Mouse (Mus musculus) intestine, postnatal 0 days (tissue): ENCODE measurements around the gene Trim67. TPM values are rescaled to one million over a fixed set of nuclear protein-coding genes. Genes with fewer than 3 reads are reported as not detected.

Experiments
- ATAC-seq: fragments of 200-750 bp; cut with Nextera tagmentation; 2 replicates; pipeline ENCODE4 v1.8.0; 2017; ENCODE audit warnings: mild to moderate bottlenecking, moderate TSS enrichment, moderate library complexity
- H3K27ac ChIP-seq: fragments of 300-500 bp; sonication (generic); 2 replicates; pipeline ENCODE4 v1.5.1; 2014; ENCODE audit warnings: mild to moderate bottlenecking, low read depth, low read length, moderate library complexity
- H3K27me3 ChIP-seq: fragments of 300-500 bp; sonication (generic); replicated peaks from 2 replicates; pipeline ENCODE4 v1.6.1; 2014; ENCODE audit warnings: low read length, mixed read lengths; ENCODE audit not compliant: control insufficient read depth, insufficient read depth
- H3K36me3 ChIP-seq: fragments of 300-500 bp; sonication (generic); 2 replicates; pipeline ENCODE4 v1.6.1; 2014; ENCODE audit warnings: mild to moderate bottlenecking, moderate library complexity; ENCODE audit not compliant: control insufficient read depth, insufficient read depth
- H3K4me1 ChIP-seq: fragments of 300-500 bp; sonication (generic); replicated peaks from 2 replicates; pipeline ENCODE4 v1.6.1; 2014; ENCODE audit warnings: antibody characterized with exemption, low read length, mixed read lengths; ENCODE audit not compliant: control insufficient read depth, insufficient read depth
- H3K4me2 ChIP-seq: fragments of 300-500 bp; sonication (generic); replicated peaks from 2 replicates; pipeline ENCODE4 v1.6.1; 2014; ENCODE audit warnings: low read depth, mild to moderate bottlenecking, moderate library complexity
- H3K4me3 ChIP-seq: fragments of 300-500 bp; sonication (generic); 2 replicates; pipeline ENCODE4 v1.5.1; 2014; ENCODE audit warnings: low read depth, low read length
- H3K9ac ChIP-seq: fragments of 300-500 bp; sonication (generic); 2 replicates; pipeline ENCODE4 v1.6.1; 2014; ENCODE audit warnings: mild to moderate bottlenecking, low read depth, low read length
- H3K9me3 ChIP-seq: fragments of 300-500 bp; sonication (generic); 2 replicates; pipeline ENCODE4 v1.6.1; 2016; ENCODE audit warnings: mixed run types; ENCODE audit not compliant: control insufficient read depth
- CTCF ChIP-seq: sonication (generic); IDR thresholded peaks from 2 replicates; pipeline ENCODE4 v1.5.1; 2016; ENCODE audit warnings: low read depth, mild to moderate bottlenecking, control low read depth, antibody characterized with exemption, moderate library complexity
- WGBS: fragments of 180-500 bp; shearing (Covaris S2); extraction: QIAGEN DNeasy Blood & Tissue Kit; methylation state at CpG from one replicate; pipeline ENCODE4 v1.1.7; 2014; 5-methylcytosine and 5-hydroxymethylcytosine counted together
- polyA plus RNA-seq: library from polyadenylated mRNA; unstranded; fragments of >200 nt; fragmentation: Nextera tagmentation; extraction: Ambion mirVana; gene quantifications from 2 replicates; pipeline ENCODE4 v1.2.1, GENCODE M21; 2015

The Trim67 gene
- polyA plus RNA-seq, 1 experiment from 2014 or later: 0.23 TPM

GRCm38 (mm10) chr8:124803824-124804702 lies 11.2 kb downstream of the Trim67 start:
- no peak for TF ChIP-seq CTCF
- WGBS: 60% methylated on average over 12 of the region's 12 CpGs
- no peak for ATAC-seq
- no peaks in the 10 kb centered on the region for H3K36me3 ChIP-seq
- H3K4me1 ChIP-seq: no peaks in the 10 kb centered on the region
- no peak overlapping the region for H3K9ac ChIP-seq
- no peak overlapping the region for H3K27ac ChIP-seq
- no peak overlapping the region for H3K4me2 ChIP-seq
- no peak overlapping the region for H3K4me3 ChIP-seq
- H3K9me3 ChIP-seq: no peaks in the 10 kb centered on the region
- no peaks in the 10 kb centered on the region; the same call in 1 of the 2 replicates for H3K27me3 ChIP-seq

DNA sequence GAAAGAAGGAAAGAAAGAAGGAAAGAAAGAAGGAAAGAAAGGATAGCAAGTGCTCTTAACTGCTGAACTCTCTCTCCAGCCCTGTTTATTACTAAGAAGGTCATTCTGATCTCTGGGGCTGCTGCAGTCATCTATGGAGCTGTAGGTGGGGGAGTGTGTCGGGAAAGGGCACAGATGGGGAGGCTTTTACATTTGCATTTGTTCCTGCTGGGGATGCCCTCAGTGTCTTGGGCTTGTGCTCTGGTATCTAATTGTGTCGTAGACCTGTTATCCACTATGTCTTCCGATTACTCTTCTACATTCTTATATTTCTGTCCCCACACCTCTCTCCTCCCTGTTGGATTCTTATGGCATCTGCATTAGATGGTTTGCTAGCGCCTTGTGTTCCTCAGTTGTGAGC lies 13.1 kb downstream of the Trim67 start:
- Histone ChIP-seq H3K4me3 (no peak overlapping the region), H3K27me3 (no peaks in the 10 kb centered on the region; the same call in 1 of the 2 replicates), H3K4me1 (no peaks in the 10 kb centered on the region), H3K9me3 (no peaks in the 10 kb centered on the region), H3K4me2 (no peak overlapping the region), H3K9ac (no peak overlapping the region), H3K27ac (no peak overlapping the region), H3K36me3 (no peaks in the 10 kb centered on the region)
- 87% methylated on average over 4 of the region's 4 CpGs for WGBS
- TF ChIP-seq CTCF: no peak
- no peak for ATAC-seq

DNA sequence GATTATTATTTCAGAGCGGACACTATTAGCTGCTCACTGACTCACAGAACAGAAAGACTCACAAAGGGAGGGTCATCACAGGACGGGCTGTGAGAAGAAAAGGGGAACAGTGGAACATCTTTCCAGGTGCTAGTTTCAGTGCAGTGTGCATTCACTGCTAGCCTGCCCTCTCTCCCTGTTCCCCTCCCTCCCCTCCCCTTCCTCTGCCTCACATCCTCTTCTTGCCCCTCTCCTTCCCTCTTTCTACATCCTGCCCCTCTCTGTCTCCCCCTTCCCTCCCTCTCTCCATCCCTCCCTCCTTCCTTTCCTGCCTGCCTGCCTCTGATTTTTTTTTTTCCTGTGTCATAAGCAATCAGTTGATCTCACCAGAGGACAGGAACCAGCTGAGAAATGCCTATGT lies 16.5 kb downstream of the Trim67 start:
- no peak for ATAC-seq
- Histone ChIP-seq H3K36me3 (no peaks in the 10 kb centered on the region), H3K4me1 (no peaks in the 10 kb centered on the region), H3K27me3 (no peaks in the 10 kb centered on the region), H3K9me3 (no peaks in the 10 kb centered on the region), H3K4me2 (no peak overlapping the region), H3K27ac (no peak overlapping the region), H3K4me3 (no peak overlapping the region), H3K9ac (no peak overlapping the region)
- WGBS: 39% methylated on average over 2 of the region's 2 CpGs
- TF ChIP-seq CTCF: no peak

DNA sequence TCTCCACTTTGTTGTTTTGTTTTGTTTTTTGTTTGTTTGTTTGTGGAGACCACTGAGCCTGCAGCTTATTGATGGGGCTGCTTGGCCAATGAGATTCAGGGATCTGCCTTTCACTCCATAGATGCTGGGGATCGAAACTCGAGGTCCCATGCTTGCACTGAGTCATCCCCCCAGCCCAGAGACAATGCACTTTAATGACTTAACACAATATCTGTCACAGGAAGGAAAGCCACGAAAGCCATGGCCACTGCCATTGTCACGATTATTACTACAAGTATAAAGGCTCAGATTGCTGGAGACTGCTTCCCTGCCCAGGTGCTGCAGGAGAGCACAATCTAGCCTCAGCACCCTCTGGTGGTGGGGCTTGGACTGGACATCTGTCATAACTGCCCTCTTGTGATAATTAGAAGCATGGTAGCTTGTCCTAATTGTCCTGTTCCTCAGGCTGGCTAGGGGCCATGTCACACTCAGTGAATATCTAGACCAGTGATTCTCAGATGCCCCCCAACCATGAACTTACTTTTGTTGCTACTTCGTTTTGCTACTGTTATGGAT lies 17.2 kb downstream of the Trim67 start:
- H3K4me3 ChIP-seq: no peak overlapping the region
- no peak overlapping the region for H3K9ac ChIP-seq
- H3K27ac ChIP-seq: no peak overlapping the region
- peak; percentile 64 for TF ChIP-seq CTCF
- no peak overlapping the region for H3K4me2 ChIP-seq
- no peaks in the 10 kb centered on the region for H3K9me3 ChIP-seq
- no peaks in the 10 kb centered on the region for H3K4me1 ChIP-seq
- WGBS: 56% methylated on average over 5 of the region's 5 CpGs
- H3K27me3 ChIP-seq: no peaks in the 10 kb centered on the region
- no peak for ATAC-seq
- H3K36me3 ChIP-seq: no peaks in the 10 kb centered on the region

DNA sequence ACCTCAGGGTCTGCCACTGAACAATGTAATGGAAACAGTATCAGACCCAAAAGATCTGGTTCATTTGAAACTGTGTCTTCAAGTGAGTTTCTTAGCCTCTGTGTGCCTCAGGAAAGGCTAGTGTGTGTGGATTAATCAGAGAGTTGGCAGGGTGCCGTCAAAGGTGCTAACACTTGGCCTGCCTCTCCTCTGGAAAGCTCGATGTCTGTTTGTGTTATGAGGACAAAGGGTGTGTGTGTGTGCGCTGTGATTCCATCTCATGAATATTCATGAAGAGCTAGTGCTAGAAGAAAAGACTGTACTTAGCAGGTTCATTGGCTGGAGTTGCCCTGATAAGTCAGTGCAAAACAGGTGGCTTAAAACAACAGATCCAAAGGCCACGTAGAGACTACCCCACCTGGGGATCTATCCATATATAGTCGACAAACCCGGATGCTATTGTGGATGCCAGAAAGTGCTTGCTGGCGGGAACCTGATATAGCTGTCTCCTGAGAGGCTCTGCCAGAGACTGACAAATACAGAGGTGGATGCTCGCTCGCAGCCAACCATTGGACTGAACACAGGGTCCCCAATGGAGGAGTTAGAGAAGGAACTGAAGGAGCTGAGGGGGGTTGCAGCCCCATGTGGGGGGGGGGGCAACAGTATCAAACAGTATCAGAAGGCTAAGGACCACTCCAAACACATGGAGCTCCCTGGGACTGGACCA lies 17.9 kb downstream of the Trim67 start:
- Histone ChIP-seq H3K27ac (no peak overlapping the region), H3K4me3 (no peak overlapping the region), H3K9ac (no peak overlapping the region), H3K4me1 (no peaks in the 10 kb centered on the region), H3K4me2 (no peak overlapping the region), H3K9me3 (no peaks in the 10 kb centered on the region), H3K36me3 (no peaks in the 10 kb centered on the region), H3K27me3 (no peaks in the 10 kb centered on the region)
- no peak for TF ChIP-seq CTCF
- ATAC-seq: no peak
- 43% methylated on average over 9 of the region's 9 CpGs for WGBS

DNA sequence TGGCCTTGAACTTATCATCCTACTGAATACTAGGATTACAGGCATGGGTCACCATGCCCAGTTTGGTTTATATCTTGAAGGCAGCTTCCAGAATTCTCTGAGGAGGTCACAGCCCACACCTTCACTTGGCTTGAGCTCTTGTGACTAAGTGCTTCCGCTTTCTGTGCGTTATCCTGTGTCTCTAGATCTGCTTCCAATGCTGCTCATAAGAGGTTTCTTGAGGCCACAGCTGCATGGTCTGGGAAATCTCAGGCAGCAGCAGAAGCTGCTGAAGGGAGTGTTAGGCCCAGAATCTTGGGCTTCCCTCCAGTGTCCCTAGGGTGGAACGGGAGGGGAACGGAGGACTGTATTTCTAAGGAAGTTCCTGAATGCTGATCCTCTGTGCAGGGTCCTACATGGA lies 20.4 kb downstream of the Trim67 start:
- Histone ChIP-seq H3K27ac (no peak overlapping the region), H3K9me3 (no peaks in the 10 kb centered on the region), H3K9ac (no peak overlapping the region), H3K36me3 (no peaks in the 10 kb centered on the region), H3K27me3 (no peaks in the 10 kb centered on the region), H3K4me3 (no peak overlapping the region), H3K4me1 (no peaks in the 10 kb centered on the region), H3K4me2 (no peak overlapping the region)
- ATAC-seq: no peak
- TF ChIP-seq CTCF: no peak
- WGBS: 87% methylated on average over 4 of the region's 4 CpGs
